Mouse (Mus musculus) lung, embryonic 16.5 days (tissue): ENCODE measurements around the gene Nid2. TPM values are rescaled to one million over a fixed set of nuclear protein-coding genes. Genes with fewer than 3 reads are reported as not detected.

Experiments used
- ATAC-seq: fragments of 200-750 bp; cut with Nextera tagmentation; 2 replicates; pipeline ENCODE4 v1.8.0; 2017; ENCODE audit warnings: low read depth, mild to moderate bottlenecking, moderate library complexity
- H3K27ac ChIP-seq: fragments of 300-500 bp; sonication (generic); 2 replicates; pipeline ENCODE4 v1.5.1; 2014; ENCODE audit warnings: mild to moderate bottlenecking, control low read depth, low read length
- H3K27me3 ChIP-seq: fragments of 300-500 bp; sonication (generic); 2 replicates; pipeline ENCODE4 v1.6.1; 2014; ENCODE audit warnings: low read depth, low read length, mixed read lengths; ENCODE audit not compliant: control insufficient read depth, insufficient read depth
- H3K36me3 ChIP-seq: fragments of 300-500 bp; sonication (generic); 2 replicates; pipeline ENCODE4 v1.6.1; 2014; ENCODE audit warnings: low read length; ENCODE audit not compliant: control insufficient read depth, insufficient read depth
- H3K4me1 ChIP-seq: fragments of 300-500 bp; sonication (generic); replicated peaks from 2 replicates; pipeline ENCODE4 v1.6.1; 2014; ENCODE audit warnings: low read length, mixed read lengths; ENCODE audit not compliant: control insufficient read depth, insufficient read depth
- H3K4me2 ChIP-seq: fragments of 300-500 bp; sonication (generic); 2 replicates; pipeline ENCODE4 v1.6.1; 2014; ENCODE audit warnings: low read depth, low read length, control low read depth
- H3K4me3 ChIP-seq: fragments of 300-500 bp; sonication (generic); 2 replicates; pipeline ENCODE4 v1.5.1; 2014; ENCODE audit warnings: mild to moderate bottlenecking, low read length, control low read depth
- H3K9ac ChIP-seq: fragments of 300-500 bp; sonication (generic); 2 replicates; pipeline ENCODE4 v1.6.1; 2014; ENCODE audit warnings: low read length, control low read depth
- H3K9me3 ChIP-seq: fragments of 300-500 bp; sonication (generic); 2 replicates; pipeline ENCODE4 v1.6.1; 2016; ENCODE audit warnings: low read length; ENCODE audit not compliant: control insufficient read depth
- WGBS: fragments of 180-500 bp; shearing (Covaris S2); extraction: QIAGEN DNeasy Blood & Tissue Kit; methylation state at CpG from one replicate; pipeline ENCODE4 v1.1.7; 2014; 5-methylcytosine and 5-hydroxymethylcytosine counted together
- polyA plus RNA-seq: library from polyadenylated mRNA; unstranded; fragments of >200 nt; fragmentation: Nextera tagmentation; extraction: Ambion mirVana; gene quantifications from 2 replicates; pipeline ENCODE4 v1.2.1, GENCODE M21; 2015

Gene Nid2
- 107 and 114 TPM in 2 replicates for polyA plus RNA-seq

GRCm38 (mm10) chr14:19751025-19751771, at the start of gene Nid2:
TSS of gene Nid2 (plus strand) at chr14:19751265.
- Histone ChIP-seq H3K36me3 (no peaks in the 10 kb centered on the region), H3K27ac (peak within 1 kb of the TSS; percentile 86), H3K27me3 (peaks cover 37% of the 10 kb centered on the region), H3K4me3 (peak within 1 kb of the TSS; percentile 62), H3K4me2 (peak within 1 kb of the TSS; percentile 81), H3K9ac (peak within 1 kb of the TSS; percentile 67), H3K4me1 (peaks cover 20% of the 10 kb centered on the region), H3K9me3 (no peaks in the 10 kb centered on the region)
- peak; percentile 97 for ATAC-seq
- WGBS: under 1% methylated on average over 45 of the region's 45 CpGs

- Histone ChIP-seq H3K4me3 (no peak overlapping the region), H3K9me3 (no peaks in the 10 kb centered on the region), H3K9ac (no peak overlapping the region), H3K4me1 (no peaks in the 10 kb centered on the region), H3K36me3 (no peaks in the 10 kb centered on the region), H3K27me3 (no peaks in the 10 kb centered on the region; the same call in 1 of the 2 replicates), H3K4me2 (no peak overlapping the region), H3K27ac (no peak overlapping the region)
- ATAC-seq: no peak
Measured at GRCm38 (mm10) chr14:19701546-19701945, 49.5 kb upstream of the Nid2 start.

GRCm38 (mm10) chr14:19705649-19706048, 45.4 kb upstream of the Nid2 start:
- Histone ChIP-seq H3K9me3 (no peaks in the 10 kb centered on the region), H3K27me3 (no peaks in the 10 kb centered on the region; the same call in 1 of the 2 replicates), H3K36me3 (no peaks in the 10 kb centered on the region), H3K9ac (no peak overlapping the region), H3K4me1 (peaks cover 3% of the 10 kb centered on the region), H3K4me2 (no peak overlapping the region), H3K4me3 (no peak overlapping the region), H3K27ac (no peak overlapping the region)
- 7% methylated on average over 16 of the region's 16 CpGs for WGBS
- ATAC-seq: peak; percentile 73; the same call in 1 of the 2 replicates

GRCm38 (mm10) chr14:19706454-19706853, 44.6 kb upstream of the Nid2 start:
- no peak overlapping the region for H3K9ac ChIP-seq
- 2% methylated on average over 5 of the region's 5 CpGs for WGBS
- no peaks in the 10 kb centered on the region for H3K9me3 ChIP-seq
- no peak overlapping the region for H3K4me3 ChIP-seq
- peak overlapping the region; percentile 14; the same call in 1 of the 2 replicates for H3K27ac ChIP-seq
- H3K36me3 ChIP-seq: no peaks in the 10 kb centered on the region
- H3K27me3 ChIP-seq: no peaks in the 10 kb centered on the region
- H3K4me2 ChIP-seq: no peak overlapping the region
- ATAC-seq: peak; percentile 62; the same call in 1 of the 2 replicates
- H3K4me1 ChIP-seq: peaks cover 3% of the 10 kb centered on the region

- Histone ChIP-seq H3K4me2 (no peak overlapping the region), H3K4me3 (no peak overlapping the region), H3K36me3 (no peaks in the 10 kb centered on the region), H3K9me3 (no peaks in the 10 kb centered on the region), H3K27ac (peak overlapping the region; percentile 14), H3K27me3 (no peaks in the 10 kb centered on the region), H3K4me1 (peaks cover 3% of the 10 kb centered on the region), H3K9ac (no peak overlapping the region)
- WGBS: 55% methylated on average over 2 of the region's 2 CpGs
- ATAC-seq: 0 out of 2 replicates have a peak, but pooled peaks have one; percentile 14
Measured at GRCm38 (mm10) chr14:19706997-19707396, 44.1 kb upstream of the Nid2 start.

GRCm38 (mm10) chr14:19707721-19708507, 43.2 kb upstream of the Nid2 start:
- Histone ChIP-seq H3K27me3 (no peaks in the 10 kb centered on the region), H3K27ac (peak overlapping the region; percentile 19; the same call in 1 of the 2 replicates), H3K4me1 (peaks cover 8% of the 10 kb centered on the region), H3K36me3 (no peaks in the 10 kb centered on the region), H3K4me3 (no peak overlapping the region), H3K4me2 (no peak overlapping the region), H3K9ac (no peak overlapping the region), H3K9me3 (no peaks in the 10 kb centered on the region)
- no peak for ATAC-seq
- 51% methylated on average over 11 of the region's 11 CpGs for WGBS

GRCm38 (mm10) chr14:19709161-19709560, 41.9 kb upstream of the Nid2 start:
- no peaks in the 10 kb centered on the region for H3K27me3 ChIP-seq
- no peak overlapping the region for H3K4me3 ChIP-seq
- 52% methylated on average over 9 of the region's 9 CpGs for WGBS
- no peaks in the 10 kb centered on the region for H3K36me3 ChIP-seq
- H3K4me1 ChIP-seq: peaks cover 8% of the 10 kb centered on the region
- no peak overlapping the region for H3K9ac ChIP-seq
- no peak overlapping the region for H3K4me2 ChIP-seq
- no peaks in the 10 kb centered on the region for H3K9me3 ChIP-seq
- ATAC-seq: no peak
- no peak overlapping the region for H3K27ac ChIP-seq

GRCm38 (mm10) chr14:19711771-19712170, 39.3 kb upstream of the Nid2 start:
- Histone ChIP-seq H3K9ac (no peak overlapping the region), H3K4me3 (no peak overlapping the region), H3K36me3 (no peaks in the 10 kb centered on the region), H3K27ac (no peak overlapping the region), H3K4me2 (no peak overlapping the region), H3K4me1 (peaks cover 8% of the 10 kb centered on the region), H3K9me3 (no peaks in the 10 kb centered on the region), H3K27me3 (no peaks in the 10 kb centered on the region)
- 29% methylated on average over 1 of the region's 1 CpGs for WGBS
- no peak for ATAC-seq

GRCm38 (mm10) chr14:19713067-19713466, 38.0 kb upstream of the Nid2 start:
- Histone ChIP-seq H3K27me3 (no peaks in the 10 kb centered on the region), H3K4me3 (no peak overlapping the region), H3K4me2 (no peak overlapping the region), H3K27ac (peak overlapping the region; percentile 55; the same call in 1 of the 2 replicates), H3K9me3 (no peaks in the 10 kb centered on the region), H3K36me3 (no peaks in the 10 kb centered on the region), H3K9ac (no peak overlapping the region), H3K4me1 (peaks cover 4% of the 10 kb centered on the region)
- ATAC-seq: peak; percentile 61
- whole genome bisulfite sequencing: 41% methylated on average over 3 of the region's 3 CpGs
